Mouse (Mus musculus): ENCODE results near the gene Snai3. TPM values are rescaled to one million over a fixed set of nuclear protein-coding genes. Genes with fewer than 3 reads are reported as not detected.

Gene Snai3
- polyA plus RNA-seq, 1 experiment, result 10.2 TPM

- peaks cover 14% of the 10 kb centered on the region for H3K36me3 ChIP-seq (ENCODE audit: control insufficient read depth, insufficient read depth, low read length, poor library complexity, severe bottlenecking)
Observed at GRCm38 (mm10) chr8:122436146-122436545, 24.4 kb downstream of the Snai3 start.

GRCm38 (mm10) chr8:122435375-122435774 lies 25.2 kb downstream of the Snai3 start:
- peaks cover 14% of the 10 kb centered on the region for H3K36me3 ChIP-seq (ENCODE audit: control insufficient read depth, insufficient read depth, low read length, poor library complexity, severe bottlenecking)
- no peaks in the 10 kb centered on the region for H3K9me3 ChIP-seq (replicated peaks; ENCODE audit: control insufficient read depth, insufficient read depth, low read length, poor library complexity, severe bottlenecking)
- no peak overlapping the region for H3K27ac ChIP-seq (ENCODE audit: insufficient read depth, low read length)
- H3K9ac ChIP-seq (ENCODE audit: low read depth, poor library complexity, severe bottlenecking), result no peak overlapping the region
- TF ChIP-seq POLR2A (IDR thresholded peaks at IDR 0.05; ENCODE audit: insufficient read depth, low read length) (no peak), EP300 (IDR thresholded peaks at IDR 0.05; ENCODE audit: insufficient read depth, low read depth, low read length) (no peak), CTCF (IDR thresholded peaks at IDR 0.05; ENCODE audit: low read depth, low read length) (peak; percentile 49)
- no peak overlapping the region for H3K4me3 ChIP-seq (ENCODE audit: low read depth, low read length)
- H3K4me1 ChIP-seq (ENCODE audit: control insufficient read depth, insufficient read depth, low read length), result no peaks in the 10 kb centered on the region
- H3K27me3 ChIP-seq (ENCODE audit: control insufficient read depth, insufficient read depth, low read length, poor library complexity, severe bottlenecking), result no peaks in the 10 kb centered on the region

More at GRCm38 (mm10) chr8:122436146-122436545, 24.4 kb downstream of the Snai3 start:
- Histone ChIP-seq H3K27ac (ENCODE audit: insufficient read depth, low read length) (no peak overlapping the region), H3K9me3 (replicated peaks; ENCODE audit: control insufficient read depth, insufficient read depth, low read length, poor library complexity, severe bottlenecking) (no peaks in the 10 kb centered on the region), H3K4me3 (ENCODE audit: low read depth, low read length) (no peak overlapping the region), H3K4me1 (ENCODE audit: control insufficient read depth, insufficient read depth, low read length) (no peaks in the 10 kb centered on the region), H3K27me3 (ENCODE audit: control insufficient read depth, insufficient read depth, low read length, poor library complexity, severe bottlenecking) (no peaks in the 10 kb centered on the region), H3K9ac (ENCODE audit: low read depth, poor library complexity, severe bottlenecking) (no peak overlapping the region)
- TF ChIP-seq CTCF (IDR thresholded peaks at IDR 0.05; ENCODE audit: low read depth, low read length), result no peak
- no peak for TF ChIP-seq POLR2A (IDR thresholded peaks at IDR 0.05; ENCODE audit: insufficient read depth, low read length)
- no peak for TF ChIP-seq EP300 (IDR thresholded peaks at IDR 0.05; ENCODE audit: insufficient read depth, low read depth, low read length)

- Histone ChIP-seq H3K9me3 (replicated peaks; ENCODE audit: control insufficient read depth, insufficient read depth, low read length, poor library complexity, severe bottlenecking) (no peaks in the 10 kb centered on the region), H3K4me3 (ENCODE audit: low read depth, low read length) (peak overlapping the region; percentile 75; the same call in 1 of the 2 replicates), H3K4me1 (ENCODE audit: control insufficient read depth, insufficient read depth, low read length) (no peaks in the 10 kb centered on the region), H3K27ac (ENCODE audit: insufficient read depth, low read length) (peak overlapping the region; percentile 10; the same call in 1 of the 2 replicates), H3K9ac (ENCODE audit: low read depth, poor library complexity, severe bottlenecking) (no peak overlapping the region), H3K27me3 (ENCODE audit: control insufficient read depth, insufficient read depth, low read length, poor library complexity, severe bottlenecking) (no peaks in the 10 kb centered on the region), H3K36me3 (ENCODE audit: control insufficient read depth, insufficient read depth, low read length, poor library complexity, severe bottlenecking) (peaks cover 14% of the 10 kb centered on the region)
- no peak for TF ChIP-seq POLR2A (IDR thresholded peaks at IDR 0.05; ENCODE audit: insufficient read depth, low read length)
- TF ChIP-seq CTCF (IDR thresholded peaks at IDR 0.05; ENCODE audit: low read depth, low read length), result peak; percentile 37
Observed at GRCm38 (mm10) chr8:122433269-122433905, 27.1 kb downstream of the Snai3 start.

- Histone ChIP-seq H3K36me3 (ENCODE audit: control insufficient read depth, insufficient read depth, low read length, poor library complexity, severe bottlenecking) (peaks cover 14% of the 10 kb centered on the region), H3K4me3 (ENCODE audit: low read depth, low read length) (peak within 1 kb of the TSS; percentile 75), H3K27ac (ENCODE audit: insufficient read depth, low read length) (peak within 1 kb of the TSS; percentile 10; the same call in 1 of the 2 replicates)
Observed at GRCm38 (mm10) chr8:122432443-122433268, 27.9 kb downstream of the Snai3 start, which contains the start of gene Cyba. Gene Cyba (minus strand): TSS chr8:122432930.

GRCm38 (mm10) chr8:122431694-122432442 lies 28.7 kb downstream of the Snai3 start:
- H3K4me3 ChIP-seq (ENCODE audit: low read depth, low read length), result peak overlapping the region; percentile 75
- H3K27ac ChIP-seq (ENCODE audit: insufficient read depth, low read length), result no peak overlapping the region
- peaks cover 14% of the 10 kb centered on the region for H3K36me3 ChIP-seq (ENCODE audit: control insufficient read depth, insufficient read depth, low read length, poor library complexity, severe bottlenecking)
- H3K9ac ChIP-seq (ENCODE audit: low read depth, poor library complexity, severe bottlenecking), result peak overlapping the region; percentile 71
- H3K27me3 ChIP-seq (ENCODE audit: control insufficient read depth, insufficient read depth, low read length, poor library complexity, severe bottlenecking), result no peaks in the 10 kb centered on the region
- H3K4me1 ChIP-seq (ENCODE audit: control insufficient read depth, insufficient read depth, low read length), result no peaks in the 10 kb centered on the region
- no peaks in the 10 kb centered on the region for H3K9me3 ChIP-seq (replicated peaks; ENCODE audit: control insufficient read depth, insufficient read depth, low read length, poor library complexity, severe bottlenecking)
- TF ChIP-seq EP300 (IDR thresholded peaks at IDR 0.05; ENCODE audit: insufficient read depth, low read depth, low read length) (no peak), POLR2A (IDR thresholded peaks at IDR 0.05; ENCODE audit: insufficient read depth, low read length) (no peak), CTCF (IDR thresholded peaks at IDR 0.05; ENCODE audit: low read depth, low read length) (no peak)

More at GRCm38 (mm10) chr8:122432443-122433268, 27.9 kb downstream of the Snai3 start, which contains the start of gene Cyba:
- Histone ChIP-seq H3K27me3 (ENCODE audit: control insufficient read depth, insufficient read depth, low read length, poor library complexity, severe bottlenecking) (no peaks in the 10 kb centered on the region), H3K4me1 (ENCODE audit: control insufficient read depth, insufficient read depth, low read length) (no peaks in the 10 kb centered on the region), H3K9me3 (replicated peaks; ENCODE audit: control insufficient read depth, insufficient read depth, low read length, poor library complexity, severe bottlenecking) (no peaks in the 10 kb centered on the region), H3K9ac (ENCODE audit: low read depth, poor library complexity, severe bottlenecking) (peak within 1 kb of the TSS; percentile 71)
- peak; percentile 76; the same call in 1 of the 2 replicates for TF ChIP-seq EP300 (IDR thresholded peaks at IDR 0.05; ENCODE audit: insufficient read depth, low read depth, low read length)
- TF ChIP-seq CTCF (IDR thresholded peaks at IDR 0.05; ENCODE audit: low read depth, low read length), result no peak
- TF ChIP-seq POLR2A (IDR thresholded peaks at IDR 0.05; ENCODE audit: insufficient read depth, low read length), result peak; percentile 68
